Mouse (Mus musculus) ZHBTc4 (cell line): Measurements from ENCODE around the gene Lipa.

Experiments
- DNase-seq: peaks from one replicate; pipeline ENCODE4 v3.0.0-alpha.2; 2011; ENCODE audit warnings: low read depth, low spot score

Lipa gene

GRCm38 (mm10) chr19:34523106-34523725 lies 4.1 kb downstream of the Lipa start:
- no peak for DNase-seq

- no peak for DNase-seq
These were observed 5.3 kb downstream of the Lipa start for GRCm38 (mm10) chr19:34521978-34522377.

GRCm38 (mm10) chr19:34521361-34521760 lies 5.9 kb downstream of the Lipa start:
- no peak for DNase-seq

- no peak for DNase-seq
These were observed 7.2 kb downstream of the Lipa start for GRCm38 (mm10) chr19:34520051-34520450.

DNA sequence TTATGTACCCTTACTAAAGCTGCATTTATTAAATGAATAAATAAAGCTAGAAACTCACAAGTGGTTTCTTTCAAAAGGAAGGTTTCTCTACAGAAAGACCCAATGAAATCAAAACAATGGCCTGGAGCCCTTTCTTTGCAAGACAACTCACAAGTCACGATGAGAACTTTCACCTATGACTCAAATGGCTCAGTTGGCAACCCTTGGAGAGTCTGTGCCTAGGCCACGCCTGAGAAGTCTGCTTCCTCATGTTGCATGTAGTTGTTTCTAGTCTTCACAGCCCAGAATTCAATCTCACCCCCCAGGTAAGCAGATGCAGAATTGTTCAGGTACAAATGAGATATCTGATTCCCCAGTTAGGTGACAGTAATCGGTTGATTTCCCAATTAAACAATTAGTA lies 7.6 kb downstream of the Lipa start:
- DNase-seq = no peak

- DNase-seq = no peak
These were observed 8.5 kb downstream of the Lipa start for GRCm38 (mm10) chr19:34518786-34519185.

GRCm38 (mm10) chr19:34517812-34518594 lies 9.3 kb downstream of the Lipa start:
- no peak for DNase-seq

GRCm38 (mm10) chr19:34517197-34517596 lies 10.1 kb downstream of the Lipa start:
- DNase-seq = no peak

DNA sequence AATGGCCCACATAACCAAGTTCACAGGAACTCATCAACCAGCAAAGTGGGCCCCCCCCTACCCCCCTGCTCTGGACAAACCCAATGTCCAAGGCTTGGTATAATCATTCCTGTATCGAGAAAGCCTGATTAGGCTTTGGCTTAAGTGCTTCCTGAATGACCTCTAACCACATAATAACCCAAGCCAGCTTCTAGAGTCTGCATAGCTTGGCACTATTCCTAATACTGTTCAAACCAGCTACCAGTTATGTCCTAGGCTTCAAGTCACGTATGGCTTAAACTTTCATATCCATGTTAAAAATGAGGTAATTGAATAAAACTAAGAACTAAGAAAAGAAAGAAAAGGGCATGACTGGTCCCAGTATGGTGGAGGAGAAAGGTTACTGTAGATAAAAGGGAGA lies 10.9 kb downstream of the Lipa start:
- DNase-seq = no peak

DNA sequence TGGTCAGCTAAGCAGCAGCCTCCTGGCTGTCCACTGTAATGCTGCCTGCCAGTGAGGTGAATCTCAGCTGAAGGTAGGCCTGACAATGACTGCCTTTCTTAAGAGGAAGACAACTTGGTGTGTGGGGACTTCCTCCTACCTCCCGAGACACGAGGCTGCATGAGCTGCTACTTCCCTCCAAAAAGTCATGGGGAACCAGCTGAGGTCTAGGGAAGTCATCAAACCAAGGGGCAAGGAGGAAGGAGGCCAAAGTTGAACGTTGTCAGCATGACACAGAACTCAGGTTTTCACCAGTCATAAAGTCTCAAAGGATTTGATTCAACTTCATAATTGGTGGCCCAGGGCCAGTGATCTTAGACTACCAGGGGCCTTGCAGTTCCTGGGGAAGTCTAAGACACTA lies 11.6 kb downstream of the Lipa start:
- DNase-seq = no peak

DNA sequence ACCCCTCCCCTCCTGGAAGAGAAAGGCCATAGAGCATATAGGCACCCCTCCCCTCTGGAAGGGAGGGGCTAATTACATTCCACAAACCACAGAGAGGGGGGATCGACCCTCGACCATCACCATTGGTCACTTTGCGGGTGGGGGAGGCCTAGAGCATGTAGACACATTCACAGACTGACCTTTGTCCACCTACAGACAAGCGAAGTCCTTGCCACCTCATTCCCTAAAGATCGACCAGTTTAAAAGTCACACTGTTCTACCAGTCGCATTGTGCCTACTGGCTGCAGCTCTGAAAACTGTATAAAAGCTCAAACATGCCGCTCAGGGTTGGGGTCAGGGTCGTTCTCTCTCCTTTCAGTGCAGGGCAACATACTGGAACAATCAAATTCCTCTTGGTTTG lies 15.7 kb downstream of the Lipa start:
- no peak for DNase-seq

DNA sequence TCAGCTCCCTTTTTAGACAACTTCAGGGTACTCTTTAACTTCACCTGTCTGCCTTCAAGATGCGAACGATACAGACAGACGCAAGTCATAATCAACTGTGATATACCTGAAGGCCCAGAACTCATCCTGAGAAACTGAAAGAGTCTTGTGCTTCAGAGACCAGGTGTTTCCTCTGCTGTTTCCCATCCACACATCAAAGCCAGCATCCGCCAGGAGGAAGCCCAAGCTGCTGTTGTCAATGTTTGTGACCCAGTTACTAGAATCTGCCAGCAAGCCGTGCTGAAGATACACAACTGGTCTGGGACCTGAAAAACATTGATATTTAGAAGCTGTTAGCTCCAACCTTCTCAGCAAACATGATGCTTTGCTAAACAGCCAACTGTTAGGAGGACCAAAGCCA lies 16.6 kb downstream of the Lipa start:
- DNase-seq = no peak

DNA sequence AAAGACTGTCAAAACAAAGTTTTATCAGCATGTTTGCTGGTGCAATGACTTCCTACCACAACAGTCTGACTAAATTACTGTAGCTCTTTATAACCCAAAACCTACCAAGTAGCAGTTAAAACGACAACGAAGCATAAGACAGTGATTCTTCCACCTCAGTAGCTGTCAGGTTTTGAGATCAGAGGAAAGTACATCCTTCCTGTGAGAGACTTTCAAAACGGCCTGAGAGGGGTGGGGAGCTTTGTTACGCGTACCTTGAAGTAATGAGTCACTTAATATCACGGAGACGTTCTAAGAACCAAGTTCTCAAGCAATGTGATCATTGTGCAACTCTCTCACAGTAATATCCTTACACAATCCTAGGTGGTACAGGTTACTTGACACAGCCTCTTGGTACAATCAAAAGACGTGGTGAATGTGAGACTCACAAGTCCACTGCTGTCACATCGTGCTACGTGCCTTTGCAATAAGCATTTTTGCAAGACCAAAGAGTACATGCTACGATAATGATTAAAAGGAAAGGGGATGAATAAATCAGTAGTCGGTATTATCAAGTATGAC lies 22.0 kb downstream of the Lipa start:
- no peak for DNase-seq

DNA sequence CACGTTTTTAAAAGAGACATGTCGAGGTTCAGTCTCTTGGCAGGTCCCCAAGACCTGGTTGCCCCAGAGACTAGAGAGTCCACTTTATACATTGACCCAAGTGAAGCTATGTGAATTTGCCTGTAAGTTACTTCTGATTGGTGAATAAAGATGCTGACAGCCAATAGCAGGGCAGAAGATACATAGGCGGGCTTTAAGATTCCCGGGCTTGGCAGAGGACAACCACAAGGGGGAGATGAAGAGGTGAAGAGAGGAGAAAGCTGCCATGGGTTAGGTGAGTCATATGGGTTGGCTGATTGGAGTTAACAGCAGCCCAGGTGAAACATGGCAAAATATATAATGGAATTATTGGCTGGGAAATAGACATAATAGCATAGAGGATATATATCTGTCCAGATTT lies 26.5 kb downstream of the Lipa start:
- DNase-seq = peak; percentile 86

GRCm38 (mm10) chr19:34496353-34496752 lies 30.9 kb downstream of the Lipa start:
- no peak for DNase-seq

DNA sequence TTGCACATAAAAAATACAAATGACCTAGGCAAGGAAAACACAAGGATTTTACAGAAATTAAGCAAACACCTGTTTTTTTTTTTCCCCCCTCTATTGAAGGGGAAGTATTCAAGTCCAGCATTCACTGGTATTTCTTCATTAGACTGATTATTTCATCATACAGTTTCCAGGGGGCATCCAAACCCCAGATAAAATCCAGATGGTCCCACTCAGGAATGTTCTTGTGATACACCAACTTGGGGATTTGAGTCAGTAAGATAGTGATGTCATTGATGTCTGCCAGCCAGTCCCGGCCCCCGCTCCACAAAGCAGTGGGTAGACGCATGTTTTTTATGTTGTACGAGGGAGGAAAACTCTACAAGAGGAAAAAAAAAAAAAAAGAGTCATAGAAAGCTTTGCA lies 33.4 kb downstream of the Lipa start:
- no peak for DNase-seq

- DNase-seq = peak; percentile 72
These were observed 43.7 kb downstream of the Lipa start for GRCm38 (mm10) chr19:34483547-34483946.

DNA sequence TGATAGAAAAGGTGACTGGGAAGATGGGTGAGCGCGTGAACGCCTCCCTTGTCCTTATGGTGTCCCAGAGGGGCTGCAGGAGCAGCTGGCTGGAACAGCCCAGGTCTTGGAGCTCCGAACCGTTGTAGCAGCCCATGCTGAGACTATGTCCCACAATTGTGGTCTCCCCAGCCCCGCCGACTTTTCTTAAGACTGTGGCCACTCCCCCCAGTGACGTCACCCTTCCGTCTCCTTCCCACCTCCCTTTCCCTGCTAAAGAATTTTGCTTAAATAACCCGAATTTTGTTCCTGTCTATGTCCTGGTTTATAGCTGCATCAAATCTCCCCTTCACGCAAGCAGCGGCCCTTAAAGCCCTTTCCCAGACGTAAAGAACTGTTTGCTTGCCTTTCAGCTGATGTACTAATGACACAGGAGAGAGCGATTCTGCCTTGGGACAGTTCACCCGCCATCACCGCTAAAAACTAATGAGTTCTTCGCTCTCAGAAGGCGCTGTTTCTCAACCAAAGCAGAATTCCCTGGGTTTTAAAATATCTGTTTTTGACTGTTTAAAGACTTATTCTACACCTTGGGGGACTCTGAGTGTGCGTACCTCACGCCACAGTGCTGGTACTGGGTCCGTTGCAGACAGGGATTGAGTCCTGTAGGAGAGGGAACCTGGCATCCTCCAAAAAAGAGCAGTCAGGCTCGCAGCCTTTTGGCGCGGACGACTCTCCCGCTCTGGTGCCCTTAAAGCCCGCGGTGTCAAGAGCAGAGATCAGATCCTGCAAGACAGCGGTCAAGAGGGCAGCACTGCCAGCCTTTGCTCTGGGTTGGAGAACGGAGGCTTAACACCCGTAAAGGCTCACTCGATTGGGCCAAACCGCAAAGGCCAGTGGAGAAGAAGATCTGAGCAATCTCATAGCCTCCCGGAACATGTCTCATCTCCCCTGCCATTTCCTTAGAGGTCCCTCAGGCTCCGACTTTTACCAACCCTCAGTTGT lies 52.0 kb downstream of the Lipa start, which contains the start of gene Ch25h:
TSS of gene Ch25h (minus strand) at position 174 of the 981 bp plus-strand sequence.
- DNase-seq = peak; percentile 50

GRCm38 (mm10) chr19:34474228-34474990 lies 52.9 kb downstream of the Lipa start:
- peak; percentile 47 for DNase-seq

- DNase-seq = no peak
These were observed 55.6 kb downstream of the Lipa start for GRCm38 (mm10) chr19:34471703-34472102.

DNA sequence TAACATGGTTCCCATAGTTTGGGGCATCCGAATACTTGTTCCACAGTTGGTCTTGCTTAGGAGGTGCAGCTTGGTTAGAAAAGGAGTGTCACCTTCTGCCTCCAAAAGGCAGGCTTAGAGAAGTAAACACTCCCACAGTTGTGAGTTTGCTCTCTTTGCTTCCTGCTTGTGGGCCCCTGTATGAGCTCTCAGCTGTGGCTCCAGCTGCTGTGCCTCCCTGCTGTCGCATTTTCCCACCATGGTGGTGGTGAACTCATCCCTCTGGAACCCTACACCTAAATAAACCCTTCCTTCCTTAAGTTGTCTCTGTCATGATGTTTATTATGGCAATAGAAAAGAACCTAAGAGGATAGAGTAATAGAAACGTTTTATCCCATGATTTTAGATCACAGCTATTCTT lies 58.5 kb downstream of the Lipa start:
- no peak for DNase-seq
